Mouse (Mus musculus) liver, postnatal 0 days (tissue): ENCODE measurements around the gene Nox1. TPM values are rescaled to one million over a fixed set of nuclear protein-coding genes. Genes with fewer than 3 reads are reported as not detected.

Experiments
- ATAC-seq: fragments of 200-750 bp; cut with Nextera tagmentation; 2 replicates; pipeline ENCODE4 v1.8.0; 2017; ENCODE audit warnings: mild to moderate bottlenecking, moderate library complexity
- DNase-seq: peaks from one replicate; pipeline ENCODE4 v3.0.0-alpha.2; 2016
- H3K27ac ChIP-seq: fragments of 300-500 bp; sonication (generic); 2 replicates; pipeline ENCODE4 v1.5.1; 2014; ENCODE audit warnings: antibody characterized with exemption, moderate library complexity, mild to moderate bottlenecking, low read depth
- H3K27me3 ChIP-seq: fragments of 300-500 bp; sonication (generic); 2 replicates; pipeline ENCODE4 v1.6.1; 2014; ENCODE audit warnings: low read length, control low read depth, mixed read lengths; ENCODE audit not compliant: insufficient read depth
- H3K36me3 ChIP-seq: fragments of 300-500 bp; sonication (generic); replicated peaks from 2 replicates; pipeline ENCODE4 v1.6.1; 2014; ENCODE audit warnings: mild to moderate bottlenecking, control low read depth, low read length, moderate library complexity, mixed read lengths; ENCODE audit not compliant: insufficient read depth
- H3K4me1 ChIP-seq: fragments of 300-500 bp; sonication (generic); 2 replicates; pipeline ENCODE4 v1.6.1; 2014; ENCODE audit warnings: antibody characterized with exemption, mild to moderate bottlenecking, control low read depth; ENCODE audit not compliant: insufficient read depth
- H3K4me2 ChIP-seq: fragments of 300-500 bp; sonication (generic); 2 replicates; pipeline ENCODE4 v1.6.1; 2014; ENCODE audit warnings: low read depth, mild to moderate bottlenecking, low read length, moderate library complexity, mixed read lengths
- H3K4me3 ChIP-seq: fragments of 300-500 bp; sonication (generic); 2 replicates; pipeline ENCODE4 v1.5.1; 2014; ENCODE audit warnings: low read depth, low read length
- H3K9ac ChIP-seq: fragments of 300-500 bp; sonication (generic); replicated peaks from 2 replicates; pipeline ENCODE4 v1.6.1; 2014; ENCODE audit warnings: mild to moderate bottlenecking, moderate library complexity
- H3K9me3 ChIP-seq: fragments of 300-500 bp; sonication (generic); 2 replicates; pipeline ENCODE4 v1.6.1; 2016; ENCODE audit warnings: mild to moderate bottlenecking, control low read depth, low read length, mixed read lengths
- CTCF ChIP-seq: sonication (generic); IDR thresholded peaks from 2 replicates; pipeline ENCODE4 v1.5.1; 2016; ENCODE audit warnings: antibody characterized with exemption, low read depth
- EP300 ChIP-seq: IDR thresholded peaks from 2 replicates; pipeline ENCODE4 v1.6.1; 2016; ENCODE audit warnings: antibody characterized with exemption, low read depth, mild to moderate bottlenecking
- WGBS: fragments of 180-500 bp; shearing (Covaris S2); extraction: QIAGEN DNeasy Blood & Tissue Kit; methylation state at CpG from one replicate; pipeline ENCODE4 v1.1.7; 2014; ENCODE audit not compliant: insufficient replicate concordance; 5-methylcytosine and 5-hydroxymethylcytosine counted together
- polyA plus RNA-seq: library from polyadenylated mRNA; unstranded; fragments of >200 nt; fragmentation: Nextera tagmentation; extraction: Ambion mirVana; gene quantifications from 2 replicates; pipeline ENCODE4 v1.2.1, GENCODE M21; 2015

The Nox1 gene
- polyA plus RNA-seq, 1 experiment from 2014 or later: 0.13 TPM

DNA sequence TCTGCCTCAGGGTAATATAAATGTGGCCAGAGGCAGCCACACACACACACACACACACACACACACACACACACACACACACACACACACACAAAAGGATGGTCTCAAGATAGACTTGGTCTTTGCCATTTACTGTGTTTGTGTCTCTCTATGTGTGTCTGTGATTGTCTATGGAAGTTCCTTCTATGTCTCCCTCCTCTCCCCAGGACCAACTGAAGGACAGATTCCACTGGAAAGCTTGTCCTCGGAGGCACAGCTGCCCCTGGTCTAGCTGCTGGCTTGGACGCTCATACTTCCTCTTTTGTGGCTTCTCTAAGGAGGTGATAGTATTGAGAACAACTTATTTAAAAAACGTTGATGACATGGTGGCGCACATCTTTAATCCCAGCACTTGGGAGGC is 58.3 kb downstream of the Nox1 start:
- ATAC-seq (no peak), DNase-seq (no peak)
- H3K9me3 ChIP-seq: no peaks in the 10 kb centered on the region
- H3K9ac ChIP-seq: no peak overlapping the region
- H3K4me1 ChIP-seq: no peaks in the 10 kb centered on the region
- no peak overlapping the region for H3K27ac ChIP-seq
- H3K27me3 ChIP-seq: no peaks in the 10 kb centered on the region
- no peak overlapping the region for H3K4me3 ChIP-seq
- H3K4me2 ChIP-seq: peak overlapping the region; percentile 22; the same call in 1 of the 2 replicates
- TF ChIP-seq CTCF: no peak
- no peak for TF ChIP-seq EP300
- no peaks in the 10 kb centered on the region for H3K36me3 ChIP-seq
- WGBS: 37% methylated on average over 4 of the region's 4 CpGs

DNA sequence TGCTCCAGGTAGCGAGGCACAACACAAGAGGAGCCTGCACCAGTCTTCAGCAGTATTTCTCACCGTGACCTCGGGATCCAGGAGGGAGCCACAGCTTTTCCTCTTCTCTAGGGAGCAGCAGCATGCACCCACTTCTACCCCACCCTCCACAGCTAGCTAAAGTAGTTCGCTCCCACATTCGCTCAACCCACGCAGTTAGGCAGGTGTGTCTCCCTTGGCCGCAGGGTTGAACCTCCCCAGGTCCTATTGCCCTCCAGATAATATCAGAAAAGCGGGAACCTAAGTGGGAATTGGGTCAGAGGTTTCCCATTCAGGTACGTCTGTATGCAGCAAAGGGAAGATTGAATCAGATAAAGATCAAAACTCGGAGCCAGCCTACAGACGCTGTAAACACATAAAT is 58.9 kb downstream of the Nox1 start:
- H3K27me3 ChIP-seq: no peaks in the 10 kb centered on the region
- H3K27ac ChIP-seq: no peak overlapping the region
- peak overlapping the region; percentile 22 for H3K4me2 ChIP-seq
- no peaks in the 10 kb centered on the region for H3K9me3 ChIP-seq
- H3K9ac ChIP-seq: no peak overlapping the region
- H3K4me3 ChIP-seq: no peak overlapping the region
- ATAC-seq (no peak), DNase-seq (no peak)
- TF ChIP-seq EP300 (no peak), CTCF (no peak)
- H3K4me1 ChIP-seq: no peaks in the 10 kb centered on the region
- H3K36me3 ChIP-seq: no peaks in the 10 kb centered on the region
- WGBS: 23% methylated on average over 11 of the region's 11 CpGs

- Histone ChIP-seq H3K36me3 (no peaks in the 10 kb centered on the region), H3K9ac (no peak within 1 kb of the TSS), H3K4me1 (no peaks in the 10 kb centered on the region), H3K4me2 (peak within 1 kb of the TSS; percentile 22), H3K4me3 (no peak within 1 kb of the TSS), H3K27me3 (no peaks in the 10 kb centered on the region), H3K9me3 (no peaks in the 10 kb centered on the region), H3K27ac (no peak within 1 kb of the TSS)
- DNase-seq (no peak), ATAC-seq (no peak)
- 52% methylated on average over 16 of the region's 16 CpGs for WGBS
- TF ChIP-seq CTCF (no peak), EP300 (no peak)
Measured at GRCm38 (mm10) chrX:134162043-134162720, 59.6 kb downstream of the Nox1 start, which contains the start of gene Xkrx. TSS of gene Xkrx (minus strand) at chrX:134162076.

DNA sequence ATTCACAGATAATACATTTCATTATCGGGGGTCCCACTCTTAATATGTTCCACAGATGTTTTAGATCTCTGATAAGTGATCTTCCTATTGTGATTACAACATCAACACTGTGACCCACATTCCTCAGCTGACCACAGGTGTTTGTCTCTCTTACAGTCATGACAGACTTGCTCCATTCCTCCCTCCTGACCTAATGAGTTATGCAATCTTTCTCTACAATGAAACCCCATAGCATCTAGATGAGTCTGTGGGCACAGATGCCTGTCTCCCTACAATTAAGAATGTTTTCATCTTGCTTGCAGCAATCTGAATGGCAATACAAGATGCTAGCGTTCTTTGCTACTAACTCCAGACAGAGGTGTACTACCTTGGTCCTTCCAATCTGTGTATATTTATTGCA is 61.3 kb downstream of the Nox1 start:
- DNase-seq (no peak), ATAC-seq (no peak; the same call in 1 of the 2 replicates)
- 74% methylated on average over 2 of the region's 2 CpGs for WGBS
- Histone ChIP-seq H3K36me3 (no peaks in the 10 kb centered on the region), H3K4me1 (no peaks in the 10 kb centered on the region), H3K27me3 (no peaks in the 10 kb centered on the region), H3K9ac (no peak overlapping the region), H3K9me3 (no peaks in the 10 kb centered on the region), H3K27ac (no peak overlapping the region), H3K4me2 (no peak overlapping the region), H3K4me3 (no peak overlapping the region)
- TF ChIP-seq CTCF (no peak), EP300 (no peak)

- TF ChIP-seq CTCF (no peak), EP300 (no peak)
- 41% methylated on average over 7 of the region's 7 CpGs for WGBS
- DNase-seq: no peak
Measured at GRCm38 (mm10) chrX:134158151-134158550, 63.6 kb downstream of the Nox1 start.

GRCm38 (mm10) chrX:134141986-134142385 is 79.8 kb downstream of the Nox1 start:
- H3K36me3 ChIP-seq: no peaks in the 10 kb centered on the region
- no peaks in the 10 kb centered on the region for H3K9me3 ChIP-seq
- no peak overlapping the region for H3K4me3 ChIP-seq
- no peak for TF ChIP-seq CTCF
- peak; percentile 58; the same call in 1 of the 2 replicates for TF ChIP-seq EP300
- DNase-seq (no peak), ATAC-seq (peak; percentile 33)
- no peak overlapping the region for H3K27ac ChIP-seq
- 50% methylated on average over 4 of the region's 4 CpGs for WGBS
- H3K4me1 ChIP-seq: no peaks in the 10 kb centered on the region
- no peak overlapping the region for H3K4me2 ChIP-seq
- 0 out of 2 replicates have a peak, but pooled peaks cover 3% of the 10 kb centered on the region for H3K27me3 ChIP-seq
- H3K9ac ChIP-seq: no peak overlapping the region

More at GRCm38 (mm10) chrX:134158151-134158550, 63.6 kb downstream of the Nox1 start:
- H3K9ac ChIP-seq: no peak overlapping the region
- no peak overlapping the region for H3K4me3 ChIP-seq
- no peaks in the 10 kb centered on the region for H3K36me3 ChIP-seq
- H3K27me3 ChIP-seq: no peaks in the 10 kb centered on the region
- no peaks in the 10 kb centered on the region for H3K9me3 ChIP-seq
- no peak overlapping the region for H3K4me2 ChIP-seq
- H3K27ac ChIP-seq: no peak overlapping the region
- ATAC-seq: no peak
- H3K4me1 ChIP-seq: no peaks in the 10 kb centered on the region
